Mouse (Mus musculus) monocyte, adult 2 months (primary cell): ENCODE data around the gene Dffb.

Source experiments
- DNase-seq, 2 experiments: peaks; one replicate each; pipeline ENCODE4 v3.0.0; 2022; ENCODE audit warnings: low spot score in 2 of 2, low read depth in 1 of 2

Gene Dffb

DNA sequence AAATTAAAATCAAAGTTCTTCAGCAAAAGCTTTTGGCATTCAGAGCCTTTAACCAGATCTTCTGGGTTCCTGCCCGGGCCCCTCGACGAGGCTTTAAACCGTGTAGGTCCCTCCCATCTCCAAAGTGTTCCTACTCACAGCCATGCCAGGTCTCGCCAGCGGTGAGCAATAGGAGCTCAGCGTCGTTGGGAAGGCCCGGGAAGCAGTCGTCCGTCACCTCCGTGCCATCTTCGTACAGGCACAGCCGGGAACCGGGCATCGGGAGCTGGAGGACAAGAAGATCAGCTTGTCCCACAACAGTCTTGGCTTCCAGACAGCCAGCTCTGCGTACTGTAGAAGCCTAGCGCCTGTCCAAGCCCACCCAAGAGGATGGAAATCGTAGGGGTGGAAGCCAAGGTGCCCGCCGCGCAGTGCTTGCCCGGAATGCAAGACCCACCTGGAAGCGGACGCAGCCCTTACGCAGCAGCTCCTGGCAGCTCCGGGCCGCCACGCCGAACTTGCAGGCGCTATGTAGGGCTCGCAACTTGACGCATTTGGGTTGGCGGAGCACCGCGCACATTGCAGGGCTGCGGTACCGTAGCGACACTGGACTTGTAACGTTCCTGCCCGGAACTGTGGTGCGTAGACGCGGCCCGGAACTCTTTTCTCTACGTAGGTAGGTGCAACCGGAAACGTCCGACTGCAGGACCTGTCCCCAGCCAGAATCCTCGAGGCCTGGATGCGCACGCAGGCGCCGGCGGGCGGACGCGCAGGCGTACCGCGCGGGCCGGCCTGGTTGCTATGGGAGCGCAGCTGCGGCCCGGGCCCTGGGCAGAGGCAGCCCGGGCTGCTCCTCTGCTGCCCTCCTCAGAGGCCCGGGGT lies at the start of gene Dffb, which contains the start of gene Cep104:
Gene Dffb, minus strand, starts transcription at position 696 of the 861 bp plus-strand sequence.
Gene Cep104, plus strand, starts transcription at position 764 of the 861 bp plus-strand sequence.
- peak; percentile 80 to 87 for DNase-seq

GRCm38 (mm10) chr4:154023754-154024601 lies 49.1 kb upstream of the Dffb start:
- no peak for DNase-seq

GRCm38 (mm10) chr4:154022844-154023243 lies 47.9 kb upstream of the Dffb start:
- DNase-seq = no peak

- DNase-seq = no peak
Measured at GRCm38 (mm10) chr4:154022407-154022806, 47.5 kb upstream of the Dffb start.

- no peak for DNase-seq
Measured at GRCm38 (mm10) chr4:154021432-154021831, 46.5 kb upstream of the Dffb start.

GRCm38 (mm10) chr4:154019571-154019970 lies 44.6 kb upstream of the Dffb start:
- DNase-seq = no peak

DNA sequence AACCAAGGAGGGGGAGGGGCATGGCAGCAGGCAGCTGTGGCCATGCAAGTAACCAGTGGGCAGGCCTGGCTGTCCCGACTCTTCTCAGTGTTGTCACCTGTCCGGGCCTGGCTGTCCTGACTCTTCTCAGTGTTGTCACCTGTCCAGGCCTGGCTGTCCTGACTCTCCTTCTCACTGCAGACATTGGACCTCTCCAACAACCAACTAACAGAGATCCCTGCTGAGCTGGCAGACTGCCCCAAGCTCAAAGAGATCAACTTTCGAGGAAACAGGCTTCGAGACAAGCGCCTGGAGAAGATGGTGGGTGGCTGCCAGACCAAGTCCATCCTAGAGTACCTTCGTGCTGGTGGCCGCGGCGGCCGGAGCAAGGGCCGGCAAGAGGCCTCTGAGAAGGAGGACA lies 40.5 kb upstream of the Dffb start:
- no peak for DNase-seq

- no peak for DNase-seq
Measured at GRCm38 (mm10) chr4:154012132-154012882, 37.4 kb upstream of the Dffb start.

DNA sequence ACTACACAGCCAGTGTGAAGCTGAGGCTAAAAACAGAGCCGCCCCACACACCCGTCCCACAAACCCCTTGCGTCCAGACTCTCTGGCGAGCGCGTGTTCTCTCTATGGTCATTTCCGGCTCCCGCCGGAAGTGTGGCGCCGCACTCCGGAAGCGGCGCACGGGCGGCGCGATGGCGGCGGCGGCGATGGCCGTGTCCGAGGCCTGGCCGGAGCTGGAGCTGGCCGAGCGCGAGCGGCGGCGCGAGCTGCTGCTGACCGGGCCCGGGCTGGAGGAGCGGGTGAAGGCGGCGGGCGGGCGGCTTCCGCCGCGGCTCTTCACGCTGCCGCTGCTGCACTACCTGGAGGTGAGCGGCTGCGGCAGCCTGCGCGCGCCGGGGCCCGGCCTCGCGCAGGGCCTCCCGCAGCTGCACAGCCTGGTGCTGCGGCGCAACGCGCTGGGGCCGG lies 36.7 kb upstream of the Dffb start, which contains the start of gene Lrrc47:
Gene Lrrc47, plus strand, starts transcription at position 86 of the 444 bp plus-strand sequence.
- DNase-seq = peak; percentile 27 to 51

DNA sequence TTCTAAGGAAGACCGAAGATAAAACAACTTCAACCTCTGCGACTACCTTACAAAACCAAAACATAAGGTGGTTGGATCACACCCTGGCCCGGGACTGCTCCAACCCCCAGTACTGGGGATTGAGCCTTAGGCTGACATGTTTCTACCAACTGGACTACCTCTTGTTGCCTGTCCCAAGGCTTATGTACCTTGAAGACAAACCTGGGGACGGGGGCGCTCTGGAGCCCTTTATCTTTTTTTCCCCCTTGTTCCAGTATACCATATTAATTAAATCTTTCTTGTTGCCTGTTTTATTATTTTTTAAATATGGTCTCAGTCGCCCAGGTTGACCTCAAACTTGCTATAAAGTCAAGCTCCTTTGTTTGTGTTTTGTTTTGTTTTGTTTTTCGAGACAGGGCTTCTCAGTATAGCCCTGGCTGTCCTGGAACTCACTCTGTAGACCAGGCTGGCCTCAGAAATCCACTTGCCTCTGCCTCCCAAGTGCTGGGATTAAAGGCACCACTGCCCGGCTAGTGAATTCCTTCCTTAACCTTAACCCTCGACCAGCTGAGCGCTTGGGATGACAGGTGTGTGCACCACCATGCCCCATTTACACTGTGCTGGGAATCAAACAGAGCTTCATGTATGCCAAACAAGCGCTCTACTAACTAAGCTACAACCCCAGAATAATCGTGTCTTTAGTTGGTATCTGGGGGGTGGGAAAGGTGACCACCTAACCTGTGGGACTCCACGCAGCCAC lies 36.1 kb upstream of the Dffb start:
- DNase-seq = no peak

DNA sequence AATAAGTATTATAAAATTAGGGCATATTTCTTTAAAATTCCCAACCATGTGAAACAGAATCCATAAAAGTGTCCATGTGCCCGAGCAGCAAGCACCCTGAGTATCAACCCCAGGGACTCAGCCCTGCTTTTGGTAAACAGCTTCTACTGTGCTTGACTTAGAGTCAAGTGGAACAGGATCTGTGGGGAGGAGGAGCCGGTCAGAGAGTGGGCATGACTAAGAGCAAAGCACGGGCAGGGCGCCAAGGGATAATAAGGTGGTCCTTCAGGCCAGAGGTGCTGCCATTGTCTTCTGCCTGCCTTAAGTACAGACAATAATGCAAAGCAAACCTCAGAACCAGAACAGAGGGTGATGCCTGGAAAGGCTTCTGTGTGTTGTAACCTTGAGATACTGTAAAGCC lies 32.8 kb upstream of the Dffb start:
- DNase-seq = no peak

DNA sequence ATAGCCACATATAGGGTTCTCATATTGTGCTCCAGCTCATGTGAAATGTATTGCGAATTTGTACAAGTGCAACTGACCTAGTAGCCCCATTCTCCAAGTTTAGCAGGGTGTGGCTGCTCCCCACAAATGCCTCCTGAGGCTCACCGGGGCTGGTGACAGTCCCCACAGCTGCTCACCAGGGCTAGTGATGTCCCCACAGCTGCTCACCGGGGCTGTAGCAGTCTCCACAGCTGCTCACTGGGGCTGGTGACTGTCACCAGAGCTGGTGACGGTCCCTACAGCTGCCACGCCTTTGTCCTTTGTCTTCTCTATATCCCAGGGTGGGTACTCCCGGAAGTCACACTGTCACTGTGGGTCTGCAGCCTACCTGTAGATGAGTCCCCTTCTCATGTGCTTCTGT lies 31.3 kb upstream of the Dffb start:
- no peak for DNase-seq

GRCm38 (mm10) chr4:154005488-154005887 lies 30.6 kb upstream of the Dffb start:
- no peak for DNase-seq

DNA sequence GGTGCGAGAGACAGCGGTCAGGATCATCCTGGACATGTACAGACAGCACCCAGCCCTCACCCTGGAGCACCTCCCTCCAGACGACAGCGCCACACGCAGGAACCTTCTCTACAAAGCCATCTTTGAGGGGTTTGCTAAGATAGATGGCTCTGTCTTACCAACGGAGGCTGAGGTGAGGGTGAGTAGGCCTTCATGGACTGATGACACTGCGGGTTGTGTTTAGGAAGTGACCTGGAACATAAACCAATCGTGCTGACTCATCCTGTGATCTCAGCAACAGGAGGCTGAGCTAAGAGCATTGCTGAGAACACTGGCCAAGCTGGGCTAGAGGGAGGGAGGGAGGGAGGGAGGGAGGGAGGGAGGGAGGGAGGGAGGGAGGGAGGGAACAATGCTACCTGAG lies 18.6 kb upstream of the Dffb start:
- no peak for DNase-seq

DNA sequence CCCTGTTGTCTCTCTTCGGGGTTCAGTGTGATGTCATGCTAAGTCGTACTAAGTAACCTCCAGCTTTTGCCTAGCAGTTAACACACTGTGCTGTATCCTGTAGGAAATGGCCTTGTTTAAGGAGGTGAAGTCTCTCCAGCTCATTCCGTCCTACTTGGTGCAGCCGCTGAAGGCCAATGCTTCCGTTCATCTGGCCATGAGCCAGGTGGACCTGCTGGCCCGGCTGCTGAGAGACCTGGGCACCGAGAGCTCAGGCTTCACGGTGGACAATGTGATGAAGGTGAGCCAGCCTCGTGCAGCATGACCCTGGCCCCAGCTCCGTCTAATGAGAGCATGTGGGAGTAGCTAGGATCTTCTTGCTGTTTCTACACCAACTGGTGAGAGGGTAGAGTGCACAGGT lies 17.8 kb upstream of the Dffb start:
- DNase-seq = no peak

DNA sequence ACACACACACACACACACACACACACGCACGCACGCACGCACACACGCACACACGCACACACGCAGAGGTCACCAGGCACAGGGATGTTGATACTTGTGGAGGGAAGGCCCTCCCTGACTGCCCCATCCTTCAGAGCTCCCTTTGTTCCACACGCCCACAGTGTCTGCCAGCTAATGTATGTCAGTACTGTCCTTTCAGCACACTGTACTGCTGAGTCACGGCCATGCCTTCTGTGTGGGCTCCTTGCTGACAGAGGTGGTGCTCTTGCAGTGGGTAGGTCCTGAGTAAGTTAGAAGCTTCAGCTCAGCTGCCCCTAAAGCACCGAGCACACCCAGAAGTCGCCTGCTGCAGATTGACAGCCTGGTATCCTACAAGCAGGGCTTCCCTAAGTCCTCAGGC lies 5.5 kb upstream of the Dffb start:
- DNase-seq = no peak

GRCm38 (mm10) chr4:153979243-153979642 lies 4.3 kb upstream of the Dffb start:
- DNase-seq = no peak

- DNase-seq = no peak
Measured at GRCm38 (mm10) chr4:153975768-153976167, 842 bp upstream of the Dffb start.

DNA sequence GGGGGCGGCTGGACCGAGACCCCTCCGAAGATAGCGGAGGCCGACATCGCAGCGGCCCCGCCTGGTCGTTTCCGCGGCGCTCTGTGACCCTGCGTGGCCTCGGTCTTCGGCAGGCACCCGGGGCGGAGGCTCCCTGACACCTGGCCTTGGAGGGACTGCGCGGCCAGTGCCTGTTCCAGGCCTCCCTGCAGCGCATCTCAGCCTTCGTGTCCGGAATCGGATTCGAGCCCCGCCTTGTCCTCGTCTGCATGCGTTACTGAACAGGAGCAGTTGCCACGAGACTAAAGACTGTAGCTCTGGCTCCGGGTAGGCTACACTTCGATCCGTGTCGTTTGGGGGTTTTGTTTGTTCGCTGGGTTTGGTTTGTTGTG lies 351 bp upstream of the Dffb start:
- DNase-seq = no peak

GRCm38 (mm10) chr4:153968063-153968462 lies 6.9 kb downstream of the Dffb start:
- DNase-seq = no peak

DNA sequence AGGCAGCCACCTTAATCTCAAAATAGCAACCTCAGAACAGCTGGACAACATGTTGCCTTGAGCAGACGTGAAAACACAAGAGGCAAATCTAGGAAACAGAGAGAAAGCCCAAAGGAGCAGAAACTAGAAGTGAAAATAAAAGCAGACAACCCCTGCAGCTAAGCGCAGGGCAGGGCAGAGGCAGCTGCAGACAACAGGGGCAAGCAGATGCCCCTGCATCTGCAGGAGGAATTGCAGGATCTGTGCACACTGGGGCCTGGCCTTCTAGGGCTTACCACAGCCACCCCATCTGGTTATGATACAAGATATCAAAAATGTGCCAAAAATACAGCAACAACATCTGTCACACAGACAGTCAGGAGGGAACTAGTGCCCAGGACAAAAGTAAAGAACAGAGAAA lies 7.4 kb downstream of the Dffb start:
- DNase-seq = no peak
